Mouse (Mus musculus) embryonic stem cell, embryonic (primary cell): ENCODE data around the gene Dpp4.

Source experiments
- CTCF ChIA-PET, 4 experiments: fragments of 300-600 bp in 2 of 4; fragments of 350-600 bp in 2 of 4; sonication (Branson Sonifier 250); formaldehyde crosslinking; loops; one replicate each; lab custom pipeline; 2022; ENCODE audit warnings: inconsistent platforms in 2 of 4; lab: Charles Lee
- POLR2A ChIA-PET, 4 experiments: fragments of 300-600 bp in 2 of 4; fragments of 350-600 bp in 2 of 4; sonication (Branson Sonifier 250); formaldehyde crosslinking; loops; one replicate each; lab custom pipeline; 2022; ENCODE audit warnings: antibody characterized with exemption in 4 of 4, inconsistent platforms in 1 of 4; lab: Charles Lee

Gene Dpp4

DNA sequence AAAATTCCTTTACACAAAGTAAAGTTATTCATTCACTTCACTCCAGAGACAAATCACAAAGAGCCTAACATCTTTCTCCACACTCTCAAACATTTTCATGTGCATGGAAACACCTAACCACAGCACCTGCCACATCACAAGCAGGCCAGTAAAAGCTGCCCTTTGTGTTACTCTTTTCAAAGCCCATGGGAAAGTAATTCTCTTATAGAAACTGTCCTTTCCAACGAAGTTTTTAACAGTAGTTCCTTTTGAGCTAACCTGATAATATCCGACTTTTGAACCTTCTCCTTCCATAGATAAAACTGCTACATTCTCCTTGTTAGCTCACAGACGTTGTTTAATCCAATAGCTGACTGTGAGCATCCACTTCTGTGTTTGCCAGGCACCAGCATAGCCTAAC is 21.7 kb downstream of the Dpp4 start:
- POLR2A ChIA-PET, result interaction anchor here in 2 of 4 experiments (0.9 to 1.6 kb wide), 5 partner anchors 9 to 20 kb away, joined by 3 read pairs; no protein-coding TSS in a partner anchor
- CTCF ChIA-PET, result interaction anchor here in 1 of 4 experiments (0.6 kb wide), 1 partner anchor 69 kb away, joined by 7 read pairs; no protein-coding TSS in a partner anchor

DNA sequence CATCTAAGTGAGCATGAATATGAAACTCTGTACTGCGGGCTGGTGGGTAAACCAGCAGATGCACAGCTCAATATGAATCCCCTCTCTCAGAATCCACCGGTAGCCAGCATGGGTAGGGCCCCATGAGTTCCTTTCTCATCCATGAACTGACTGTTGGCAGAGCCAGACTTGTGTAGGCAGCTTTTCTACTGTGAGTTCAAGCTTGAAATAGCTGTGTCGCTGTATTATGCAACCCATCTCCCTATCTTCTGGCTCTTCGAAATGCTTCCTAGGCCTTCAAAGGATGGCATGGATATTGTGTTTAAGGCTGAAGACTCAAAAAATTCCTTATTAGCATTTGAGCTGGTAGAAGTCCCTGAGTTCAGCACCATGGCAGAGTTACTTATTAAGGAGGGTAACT is 23.2 kb downstream of the Dpp4 start:
- ChIA-PET CTCF (no interaction called here), POLR2A (interaction anchor here in 1 of 4 experiments (0.8 kb wide), 1 partner anchor 8 kb away, joined by 3 read pairs; no protein-coding TSS in a partner anchor)

DNA sequence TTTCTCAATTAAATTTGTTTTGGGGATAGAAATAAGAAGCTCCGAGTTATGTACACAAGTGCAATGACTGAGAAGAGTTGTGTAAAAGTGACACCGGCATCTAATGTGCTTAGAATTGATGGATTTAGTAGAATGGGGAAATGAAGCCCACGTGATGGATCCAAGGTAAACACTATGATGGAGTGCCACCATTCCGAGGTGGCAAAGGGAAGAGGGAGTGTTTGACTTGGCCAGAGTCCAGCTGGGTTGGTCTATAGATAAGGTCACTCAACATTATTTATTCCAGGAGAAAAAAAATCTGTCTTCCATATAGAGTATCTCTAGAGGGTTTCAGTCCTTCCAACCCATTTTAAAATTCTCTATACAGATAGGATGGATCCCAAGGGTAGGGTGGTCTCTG is 28.8 kb downstream of the Dpp4 start:
- ChIA-PET CTCF (no interaction called here), POLR2A (no interaction called here)

DNA sequence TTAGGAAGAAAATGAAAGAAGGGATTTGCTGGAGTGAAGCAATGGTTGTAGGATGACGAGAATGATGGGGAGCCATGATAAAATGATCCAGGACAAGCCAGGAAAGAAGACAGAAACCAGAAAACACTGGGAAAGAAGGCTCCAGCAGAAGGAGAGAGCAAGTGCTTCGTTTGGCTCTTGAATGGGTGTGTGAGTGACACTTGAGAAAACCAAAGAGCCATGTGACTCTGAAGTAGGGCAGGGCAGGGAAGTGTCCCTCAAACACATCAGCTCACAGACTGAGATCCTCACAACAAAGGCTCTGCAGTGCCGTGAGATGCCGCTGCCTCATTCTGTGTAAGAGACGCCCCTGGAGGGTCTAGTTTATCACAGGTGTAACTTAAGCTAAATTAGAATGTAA is 29.6 kb downstream of the Dpp4 start:
- CTCF ChIA-PET, result no interaction called here
- POLR2A ChIA-PET, result no interaction called here

DNA sequence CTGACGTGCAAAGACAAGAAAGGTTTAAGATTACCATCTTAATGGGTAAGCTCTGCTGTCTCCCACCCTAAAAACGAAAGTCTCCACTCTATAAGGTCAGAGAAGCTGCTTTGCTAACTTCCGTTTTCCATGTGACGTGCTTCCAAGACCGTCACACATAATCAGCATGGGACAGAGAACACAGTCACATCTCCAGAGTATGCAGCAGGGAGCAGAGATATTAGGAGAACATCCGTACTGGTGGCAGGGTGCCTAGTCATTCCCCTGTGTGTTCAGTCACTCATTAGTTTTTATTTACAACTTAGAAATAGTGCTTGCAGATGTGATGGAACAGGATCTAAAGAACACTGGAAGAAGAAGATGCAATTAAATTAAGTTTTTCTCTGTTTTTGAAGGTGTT is 30.3 kb downstream of the Dpp4 start:
- CTCF ChIA-PET, result no interaction called here
- POLR2A ChIA-PET, result interaction anchor here in 2 of 4 experiments (0.9 to 1.4 kb wide), 2 partner anchors 9 kb away, joined by 3 read pairs; no protein-coding TSS in a partner anchor

GRCm38 (mm10) chr2:62373692-62374091 is 38.3 kb downstream of the Dpp4 start:
- ChIA-PET CTCF (interaction anchor here in 1 of 4 experiments (0.7 kb wide), 1 partner anchor 79 kb away, joined by 3 read pairs; no protein-coding TSS in a partner anchor), POLR2A (interaction anchor here in 1 of 4 experiments (1.3 kb wide), 1 partner anchor 10 kb away, joined by 3 read pairs; no protein-coding TSS in a partner anchor)

- CTCF ChIA-PET, result no interaction called here
- POLR2A ChIA-PET, result no interaction called here
These were observed 42.0 kb downstream of the Dpp4 start for GRCm38 (mm10) chr2:62370048-62370447.

- ChIA-PET CTCF (no interaction called here), POLR2A (no interaction called here)
These were observed 43.5 kb downstream of the Dpp4 start for GRCm38 (mm10) chr2:62368349-62369053.

GRCm38 (mm10) chr2:62363606-62364005 is 48.4 kb downstream of the Dpp4 start:
- ChIA-PET POLR2A (interaction anchor here in 1 of 4 experiments (0.7 kb wide), 1 partner anchor 1454 kb away, joined by 3 read pairs; no protein-coding TSS in a partner anchor), CTCF (no interaction called here)

DNA sequence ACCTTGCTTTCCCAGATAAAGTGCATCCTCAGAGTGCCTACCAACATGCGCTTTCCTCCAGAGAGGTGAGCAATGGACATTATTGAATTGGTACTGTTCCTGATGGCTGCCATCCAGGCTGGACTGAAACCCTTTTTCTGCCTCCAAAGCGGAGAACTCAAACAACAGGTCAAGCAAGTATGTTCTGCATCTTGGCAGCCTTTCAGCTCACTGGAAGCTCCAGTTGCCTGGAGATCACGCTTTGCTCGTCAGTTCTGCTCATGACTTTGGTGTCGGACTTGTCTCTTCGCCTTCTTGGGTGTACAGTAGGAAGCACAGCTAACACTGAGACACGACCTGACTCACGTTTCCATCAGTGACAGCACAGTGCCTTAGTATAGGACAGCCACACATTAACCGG is 49.8 kb downstream of the Dpp4 start:
- ChIA-PET POLR2A (no interaction called here), CTCF (no interaction called here)

- POLR2A ChIA-PET, result no interaction called here
- CTCF ChIA-PET, result no interaction called here
These were observed 50.5 kb downstream of the Dpp4 start for GRCm38 (mm10) chr2:62361514-62361913.

DNA sequence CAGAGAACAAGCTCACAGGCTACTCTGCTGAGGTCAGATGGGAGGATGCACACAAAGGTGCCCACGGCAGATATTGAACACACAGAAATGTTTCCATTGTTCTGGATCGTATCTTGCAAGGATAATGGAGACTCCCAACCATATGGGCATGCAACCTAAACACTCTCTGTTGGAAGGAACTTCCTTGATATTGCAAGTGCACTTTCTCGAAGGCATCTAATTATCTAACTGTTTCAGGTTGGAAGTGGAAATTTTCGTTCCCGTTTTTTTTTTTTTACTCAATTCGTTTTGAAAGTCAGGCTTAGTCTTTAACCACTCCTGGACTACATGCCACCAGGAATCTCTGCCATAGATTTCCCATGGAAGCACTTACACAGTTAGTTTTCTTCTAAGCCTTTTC is 51.2 kb downstream of the Dpp4 start:
- CTCF ChIA-PET, result no interaction called here

DNA sequence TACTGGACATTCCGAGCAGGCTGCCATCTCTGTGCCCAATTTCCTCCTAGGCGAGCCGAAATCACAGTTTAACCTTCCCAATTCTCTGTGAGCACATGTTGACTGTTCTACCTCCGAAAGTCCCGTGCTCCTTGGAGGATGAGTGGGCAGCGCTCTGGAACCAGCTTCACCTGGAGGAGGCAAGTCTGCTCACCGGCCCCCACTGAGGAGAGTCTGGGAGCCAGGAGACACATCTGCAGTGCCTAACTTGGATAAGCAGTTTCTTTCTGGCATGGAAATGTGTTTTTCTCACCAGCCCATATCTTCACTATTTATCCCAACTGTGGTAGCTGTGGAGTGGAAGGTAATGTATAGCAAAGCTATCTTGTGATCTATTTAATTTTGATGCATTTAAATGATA is 54.8 kb downstream of the Dpp4 start:
- ChIA-PET POLR2A (interaction anchor here in 2 of 4 experiments (2.1 to 2.2 kb wide), 2 partner anchors 54 kb away, joined by 7 to 9 read pairs; partner anchors contain the start of gene Dpp4 (in 2 of the 2)), CTCF (interaction anchor here in 1 of 4 experiments (1.5 to 1.8 kb wide), 2 partner anchors 101 to 271 kb away, joined by 4 to 7 read pairs; no protein-coding TSS in a partner anchor)

More for the DNA sequence above, 51.2 kb downstream of the Dpp4 start:
- POLR2A ChIA-PET, result no interaction called here

GRCm38 (mm10) chr2:62356606-62357005 is 55.4 kb downstream of the Dpp4 start:
- ChIA-PET CTCF (interaction anchor here in 2 of 4 experiments (1.0 to 1.8 kb wide), 3 partner anchors 101 to 272 kb away, joined by 3 to 7 read pairs (median 4); no protein-coding TSS in a partner anchor), POLR2A (interaction anchor here in 2 of 4 experiments (2.1 to 2.2 kb wide), 2 partner anchors 54 kb away, joined by 7 to 9 read pairs; partner anchors contain the start of gene Dpp4 (in 2 of the 2))

- CTCF ChIA-PET, result interaction anchor here in 2 of 4 experiments (0.7 to 1.5 kb wide), 3 partner anchors 102 to 288 kb away, joined by 3 to 7 read pairs (median 3); no protein-coding TSS in a partner anchor
- POLR2A ChIA-PET, result interaction anchor here in 2 of 4 experiments (2.1 to 2.2 kb wide), 2 partner anchors 55 kb away, joined by 7 to 9 read pairs; partner anchors contain the start of gene Dpp4 (in 2 of the 2)
These were observed 56.3 kb downstream of the Dpp4 start for GRCm38 (mm10) chr2:62355766-62356165.

DNA sequence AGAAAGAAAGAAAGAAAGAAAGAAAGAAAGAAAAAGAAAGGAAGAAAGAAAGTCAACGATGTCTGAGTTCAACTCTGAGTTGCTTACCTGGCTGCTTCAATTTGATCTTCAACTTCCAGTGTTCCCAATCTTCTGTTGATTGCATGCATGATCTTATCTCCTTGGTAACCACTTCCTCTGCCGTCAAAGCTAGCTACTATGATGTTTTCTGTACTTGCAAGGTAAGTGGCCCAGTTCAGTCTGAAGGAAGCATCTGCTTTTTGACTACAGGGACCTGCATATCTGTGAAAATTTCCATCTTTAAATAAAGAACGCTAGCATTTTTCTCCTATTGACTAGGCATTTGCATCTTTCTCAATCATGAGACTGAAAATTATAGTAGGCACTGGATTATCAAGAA is 60.0 kb downstream of the Dpp4 start:
- POLR2A ChIA-PET, result no interaction called here
- CTCF ChIA-PET, result no interaction called here

- ChIA-PET POLR2A (interaction anchor here in 2 of 4 experiments (0.7 to 1.0 kb wide), 2 partner anchors 9 to 129 kb away, joined by 3 to 7 read pairs; no protein-coding TSS in a partner anchor), CTCF (no interaction called here)
These were observed 64.3 kb downstream of the Dpp4 start for GRCm38 (mm10) chr2:62347762-62348161.

DNA sequence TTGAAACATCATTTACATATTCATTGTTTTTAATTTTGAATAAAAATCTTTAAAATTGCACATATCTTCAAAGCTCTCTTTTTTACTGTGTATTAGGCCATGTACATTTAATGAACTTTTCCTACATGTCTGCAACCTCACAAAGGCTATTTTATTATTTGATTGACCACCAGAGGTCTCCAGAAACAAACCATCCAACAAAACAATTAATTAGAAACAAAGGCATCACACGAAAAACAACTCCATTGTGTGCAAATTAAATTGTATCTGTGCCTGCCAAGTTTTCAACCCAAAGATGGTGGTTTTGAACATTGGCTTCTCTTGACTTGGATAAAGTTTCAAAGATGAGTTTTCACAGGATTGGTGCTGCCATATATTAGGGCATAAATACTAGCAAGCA is 65.3 kb downstream of the Dpp4 start:
- ChIA-PET CTCF (no interaction called here), POLR2A (no interaction called here)

- POLR2A ChIA-PET, result no interaction called here
- CTCF ChIA-PET, result interaction anchor here in 1 of 4 experiments (0.6 kb wide), 1 partner anchor 764 kb away, joined by 12 read pairs; no protein-coding TSS in a partner anchor
These were observed 67.7 kb downstream of the Dpp4 start for GRCm38 (mm10) chr2:62344367-62344766.

DNA sequence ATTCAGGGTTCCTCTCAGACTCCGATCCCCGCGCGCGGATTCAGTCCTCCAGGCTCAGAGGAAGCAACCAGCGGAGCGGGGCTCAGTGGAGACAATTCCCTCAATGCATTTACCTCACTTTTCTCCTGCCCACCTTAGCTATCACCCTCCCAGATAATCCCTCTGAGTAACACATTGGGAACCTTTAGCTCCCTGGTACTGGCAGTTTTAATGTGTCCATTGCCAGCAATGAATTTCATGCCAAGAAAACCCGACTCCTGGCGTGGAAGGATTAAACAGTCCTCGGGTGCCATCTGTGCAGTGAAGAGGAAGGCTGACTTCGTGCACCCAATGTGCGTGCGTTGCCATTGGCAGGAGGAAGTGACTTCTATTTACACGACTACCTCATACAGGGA is 70.3 kb downstream of the Dpp4 start:
- POLR2A ChIA-PET, result no interaction called here
- CTCF ChIA-PET, result no interaction called here
